Comparison of ENCODE assay signal across 8 mouse cellular contexts in genomic region chr14:20794589-20794988, GRCm38 (mm10). TPM values are rescaled to one million over a fixed set of nuclear protein-coding genes. Genes with fewer than 3 reads are reported as not detected.
DNase-seq lines count a peak whose midpoint lies in the region; ATAC-seq and TF ChIP-seq lines count a peak whose summit lies in the region.

No protein-coding gene starts in this region.

- H3K27me3 ChIP-seq in embryonic facial prominence, embryonic 10.5 days (replicated peaks; ENCODE audit: low read depth, poor library complexity, severe bottlenecking) = peaks cover 8% of the 10 kb centered on the region; the same call in 1 of the 2 replicates
- H3K27me3 ChIP-seq in hindbrain, postnatal 0 days (ENCODE audit: insufficient read depth, low read length) = no peaks in the 10 kb centered on the region
- H3K27me3 ChIP-seq in myocyte (ENCODE audit: control insufficient read depth, insufficient read depth, insufficient read length) = no peaks in the 10 kb centered on the region

- no peak for TF ChIP-seq CTCF in left cerebral cortex, adult 2 months (IDR thresholded peaks at IDR 0.05)
- TF ChIP-seq CTCF in hindbrain, postnatal 0 days (IDR thresholded peaks at IDR 0.05; ENCODE audit: low read depth) = no peak

- peak overlapping the region; percentile 70 for H3K4me2 ChIP-seq in hindbrain, postnatal 0 days (ENCODE audit: low read depth, low read length)
- peak overlapping the region; percentile 83 for H3K4me2 ChIP-seq in myocyte (ENCODE audit: low read depth)

- H3K79me2 ChIP-seq in myocyte (ENCODE audit: control insufficient read depth, insufficient read depth) = peaks cover 34% of the 10 kb centered on the region

- peaks cover 58% of the 10 kb centered on the region for H3K4me1 ChIP-seq in embryonic facial prominence, embryonic 10.5 days
- H3K4me1 ChIP-seq in hindbrain, postnatal 0 days (ENCODE audit: insufficient read depth, low read length) = peaks cover 8% of the 10 kb centered on the region; the same call in 1 of the 2 replicates

- 8% methylated on average over 9 of the region's 9 CpGs for WGBS in embryonic facial prominence, embryonic 10.5 days
- WGBS in hindbrain, postnatal 0 days = 12% methylated on average over 9 of the region's 9 CpGs

- peak overlapping the region; percentile 94 for H3K4me3 ChIP-seq in left cerebral cortex, adult 2 months
- H3K4me3 ChIP-seq in embryonic facial prominence, embryonic 10.5 days = peak overlapping the region; percentile 96
- H3K4me3 ChIP-seq in hindbrain, postnatal 0 days (ENCODE audit: low read length) = peak overlapping the region; percentile 85
- peak overlapping the region; percentile 41 for H3K4me3 ChIP-seq in myocyte

- H3K9ac ChIP-seq in hindbrain, postnatal 0 days (replicated peaks; ENCODE audit: low read length) = peak overlapping the region; percentile 90

- H3K27ac ChIP-seq in left cerebral cortex, adult 2 months = peak overlapping the region; percentile 86
- peak overlapping the region; percentile 89 for H3K27ac ChIP-seq in embryonic facial prominence, embryonic 10.5 days (replicated peaks)
- peak overlapping the region; percentile 83; the same call in 1 of the 2 replicates for H3K27ac ChIP-seq in hindbrain, postnatal 0 days

- intact Hi-C loops in left cerebral cortex, adult 2 months (cut with DNase I) = no loop called here
- intact Hi-C loops in left cerebral cortex, postnatal 4 days (cut with DNase I) = no loop called here

- no peak for ATAC-seq in hindbrain, postnatal 0 days

- no peaks in the 10 kb centered on the region for H3K9me3 ChIP-seq in embryonic facial prominence, embryonic 10.5 days
- H3K9me3 ChIP-seq in hindbrain, postnatal 0 days (ENCODE audit: low read length) = no peaks in the 10 kb centered on the region

- peaks cover 28% of the 10 kb centered on the region for H3K36me3 ChIP-seq in embryonic facial prominence, embryonic 10.5 days (replicated peaks)
- peaks cover 13% of the 10 kb centered on the region; the same call in 1 of the 2 replicates for H3K36me3 ChIP-seq in hindbrain, postnatal 0 days (ENCODE audit: insufficient read depth, low read length)
- peaks cover 10% of the 10 kb centered on the region for H3K36me3 ChIP-seq in myocyte (ENCODE audit: control insufficient read depth, insufficient read depth)

- DNase-seq in left cerebral cortex, adult 2 months (ENCODE audit: extremely low spot score in 1 of 2, low spot score in 2 of 2) = no peak
- no peak for DNase-seq in left cerebral cortex, postnatal 4 days
- no peak for DNase-seq in embryonic facial prominence, embryonic 10.5 days (ENCODE audit: low spot score)
- no peak for DNase-seq in hindbrain, postnatal 0 days (ENCODE audit: low spot score)
- DNase-seq in adipocyte (ENCODE audit: low spot score) = no peak
- DNase-seq in MN1 (ENCODE audit: low spot score) = no peak
- no peak for DNase-seq in ovary, postnatal 36 days (ENCODE audit: low spot score)

- no peak for TF ChIP-seq POLR2A in myocyte (IDR thresholded peaks at IDR 0.05; ENCODE audit: insufficient read length, low read depth)

- H3ac ChIP-seq in myocyte (ENCODE audit: control insufficient read depth, insufficient read length) = no peak overlapping the region

TF ChIP-seq in myocyte, 11 proteins besides CTCF, POLR2A, EP300 and RAD21:
- TF ChIP-seq REST (IDR thresholded peaks at IDR 0.05; ENCODE audit: insufficient read depth, insufficient read length) = no peak
- no peak for TF ChIP-seq CEBPB (IDR thresholded peaks at IDR 0.05; ENCODE audit: insufficient read depth, poor library complexity, severe bottlenecking)
- no peak for TF ChIP-seq MYOG (IDR thresholded peaks at IDR 0.05; ENCODE audit: control insufficient read depth in 1 of 3, insufficient read depth in 1 of 3, insufficient read length in 2 of 3, low read depth in 2 of 3)
- no peak for TF ChIP-seq SRF (IDR thresholded peaks at IDR 0.05; ENCODE audit: control insufficient read depth, insufficient read length, low read depth)
- TF ChIP-seq TCF3 (IDR thresholded peaks at IDR 0.05; ENCODE audit: insufficient read length, low read depth) = no peak
- no peak for TF ChIP-seq E2F4 (IDR thresholded peaks at IDR 0.05; ENCODE audit: insufficient read depth)
- TF ChIP-seq TCF12 (IDR thresholded peaks at IDR 0.05; ENCODE audit: insufficient read depth, poor library complexity, severe bottlenecking) = no peak
- no peak for TF ChIP-seq USF1 (IDR thresholded peaks at IDR 0.05; ENCODE audit: low read depth)
- no peak for TF ChIP-seq POLR2AphosphoS2 (IDR thresholded peaks at IDR 0.05; ENCODE audit: insufficient read length, low read depth)
- TF ChIP-seq MAX (IDR thresholded peaks at IDR 0.05; ENCODE audit: low read depth) = no peak
- TF ChIP-seq MYOD1 (IDR thresholded peaks at IDR 0.05; ENCODE audit: control insufficient read depth in 1 of 3, insufficient read length in 2 of 3, low read depth in 2 of 3) = no peak

RNA-seq across cellular contexts. Expression of gene Camk2g, which starts 0.7 kb away (rescaled TPM):
- total RNA-seq in left cerebral cortex, adult 2 months (2021) = 100 to 1,000 TPM; 328 to 345 TPM
- 100 to 1,000 TPM; 184 to 193 TPM for total RNA-seq in left cerebral cortex, postnatal 4 days (2021)
- polyA plus RNA-seq in embryonic facial prominence, embryonic 10.5 days (2016; fragmentation: Nextera tagmentation; extraction: Ambion mirVana) = 43.9 and 50.6 TPM in 2 replicates
- 204 and 248 TPM in 2 replicates for total RNA-seq in hindbrain, postnatal 0 days (2014; rRNA removed)
- 291 and 299 TPM in 2 replicates for polyA plus RNA-seq in hindbrain, postnatal 0 days (2015; fragmentation: Nextera tagmentation; extraction: Ambion mirVana)
- polyA plus RNA-seq in myocyte (2012; fragmentation: generic; extraction: Trizol) = 57.2 TPM

RNA-seq across cellular contexts. Expression of gene Plau, which starts 41.9 kb away (rescaled TPM):
- 1 to 10 TPM; 6.5 to 9.6 TPM for total RNA-seq in left cerebral cortex, adult 2 months (2021)
- total RNA-seq in left cerebral cortex, postnatal 4 days (2021) = 1 to 10 TPM; 2.6 to 3.4 TPM
- 0.67 and 1.0 TPM in 2 replicates for polyA plus RNA-seq in embryonic facial prominence, embryonic 10.5 days (2016; fragmentation: Nextera tagmentation; extraction: Ambion mirVana)
- total RNA-seq in hindbrain, postnatal 0 days (2014; rRNA removed) = 1.2 and 1.4 TPM in 2 replicates
- 0.26 and 0.39 TPM in 2 replicates for polyA plus RNA-seq in hindbrain, postnatal 0 days (2015; fragmentation: Nextera tagmentation; extraction: Ambion mirVana)
- 40.1 TPM for polyA plus RNA-seq in myocyte (2012; fragmentation: generic; extraction: Trizol)

Comparison
In these comparisons a context has a peak if more than half of its experiments do, and no peak if none do; other contexts are left out.
1. H3K4me3 ChIP-seq: peak in every context shown above with its lines; median percentile 96 in embryonic facial prominence, embryonic 10.5 days; 94 in left cerebral cortex, adult 2 months; 85 in hindbrain, postnatal 0 days; 41 in myocyte.